Mouse (Mus musculus): ENCODE results near the gene Phactr3.

- TF ChIP-seq CTCF (conservative IDR thresholded peaks at IDR 0.05; ENCODE audit: low read length) (no peak), NANOG (IDR thresholded peaks at IDR 0.05; ENCODE audit: borderline replicate concordance, low read length) (no peak)
Measured at GRCm38 (mm10) chr2:178089586-178089985, 29.2 kb upstream of the Phactr3 start.
